Mouse (Mus musculus): ENCODE measurements around the gene Cabp1.

- TF ChIP-seq POLR2A (IDR thresholded peaks at IDR 0.05; ENCODE audit: low read depth, low read length) (no peak), CTCF (IDR thresholded peaks at IDR 0.05; ENCODE audit: borderline replicate concordance, insufficient read depth, low read length) (no peak)
Observed at GRCm38 (mm10) chr5:115148378-115148777, 45.8 kb downstream of the Cabp1 start.

Measured in embryonic fibroblast, embryonic 13.5 days (primary cell).